Mouse (Mus musculus): ENCODE results near the gene Larp1. TPM values are rescaled to one million over a fixed set of nuclear protein-coding genes. Genes with fewer than 3 reads are reported as not detected.

Larp1 gene
- polyA plus RNA-seq, 1 experiment, result 46.0 TPM

DNA sequence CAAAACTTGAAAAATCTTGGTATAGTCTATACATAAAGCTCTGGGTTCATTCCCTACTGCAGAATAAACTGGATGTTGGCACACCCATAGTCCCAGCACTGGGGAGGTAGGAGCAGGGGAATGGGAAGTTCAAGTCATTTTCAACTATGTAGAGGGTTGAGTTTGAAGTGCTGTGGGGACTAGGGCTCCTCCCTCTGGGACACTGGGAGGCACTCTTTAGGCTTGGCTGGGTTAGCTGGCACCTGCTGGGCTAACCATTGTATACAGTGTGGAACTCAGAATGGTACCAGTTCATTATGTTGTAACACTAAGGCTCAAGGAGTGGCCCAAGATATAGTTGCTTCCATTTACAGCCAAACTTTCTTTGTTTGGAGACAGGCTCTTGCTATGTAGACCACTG, 33.0 kb upstream of the Larp1 start:
- Histone ChIP-seq H3K4me3 (ENCODE audit: insufficient read depth, low read length) (no peak overlapping the region), H3K27ac (ENCODE audit: insufficient read depth, low read length) (no peak overlapping the region), H3K4me1 (ENCODE audit: control insufficient read depth, insufficient read depth, low read length) (no peaks in the 10 kb centered on the region)
- TF ChIP-seq CTCF (IDR thresholded peaks at IDR 0.05; ENCODE audit: extremely low read depth, insufficient read depth, low read length) (no peak), POLR2A (IDR thresholded peaks at IDR 0.05; ENCODE audit: extremely low read depth, insufficient read depth, low read length) (no peak)

DNA sequence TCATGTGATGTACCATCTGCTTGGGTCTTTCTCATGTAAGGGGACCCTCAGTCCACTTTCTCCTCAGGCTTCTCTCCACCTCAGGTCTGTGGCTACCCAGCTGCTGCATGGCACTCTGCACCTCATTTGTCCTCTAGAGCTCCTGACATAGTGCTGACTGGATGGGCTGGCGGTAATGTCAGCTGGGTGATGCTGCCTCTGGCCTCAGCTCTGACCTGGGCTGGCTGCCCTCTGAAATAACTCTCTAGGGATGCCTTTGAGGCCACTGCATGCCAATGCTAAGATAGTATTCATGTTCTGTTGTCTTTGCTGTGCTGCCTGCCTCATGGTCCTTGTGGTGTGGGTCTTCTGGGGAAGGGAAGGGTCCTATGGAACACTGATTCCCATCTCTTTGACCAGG, 31.2 kb upstream of the Larp1 start:
- Histone ChIP-seq H3K27ac (ENCODE audit: insufficient read depth, low read length) (no peak overlapping the region), H3K4me3 (ENCODE audit: insufficient read depth, low read length) (no peak overlapping the region), H3K4me1 (ENCODE audit: control insufficient read depth, insufficient read depth, low read length) (no peaks in the 10 kb centered on the region)
- no peak for TF ChIP-seq CTCF (IDR thresholded peaks at IDR 0.05; ENCODE audit: extremely low read depth, insufficient read depth, low read length)

DNA sequence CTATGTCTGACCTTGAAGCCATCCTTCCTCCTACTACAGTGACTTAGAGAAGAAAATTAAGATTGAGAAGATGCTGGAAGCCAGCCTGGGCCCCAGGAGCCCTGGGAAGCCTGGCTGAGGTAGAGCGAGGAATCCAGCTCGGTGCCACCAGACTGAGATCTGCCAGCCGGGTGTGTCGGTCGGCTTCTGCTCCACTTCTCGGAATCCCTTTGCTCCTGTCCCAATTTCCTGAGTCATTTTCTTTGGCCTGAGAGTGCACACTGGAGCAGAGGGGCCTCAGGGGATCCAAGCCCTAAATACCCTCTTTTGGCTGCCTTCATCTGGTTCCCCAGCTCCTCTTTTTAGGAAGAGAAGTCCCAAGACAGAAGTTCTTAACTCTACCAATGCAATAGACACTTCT, 29.2 kb upstream of the Larp1 start:
- no peak for TF ChIP-seq CTCF (IDR thresholded peaks at IDR 0.05; ENCODE audit: extremely low read depth, insufficient read depth, low read length)
- TF ChIP-seq POLR2A (IDR thresholded peaks at IDR 0.05; ENCODE audit: extremely low read depth, insufficient read depth, low read length), result no peak
- peaks cover 2% of the 10 kb centered on the region; the same call in 1 of the 2 replicates for H3K4me1 ChIP-seq (ENCODE audit: control insufficient read depth, insufficient read depth, low read length)
- no peak overlapping the region for H3K4me3 ChIP-seq (ENCODE audit: insufficient read depth, low read length)
- H3K27ac ChIP-seq (ENCODE audit: insufficient read depth, low read length), result no peak overlapping the region

DNA sequence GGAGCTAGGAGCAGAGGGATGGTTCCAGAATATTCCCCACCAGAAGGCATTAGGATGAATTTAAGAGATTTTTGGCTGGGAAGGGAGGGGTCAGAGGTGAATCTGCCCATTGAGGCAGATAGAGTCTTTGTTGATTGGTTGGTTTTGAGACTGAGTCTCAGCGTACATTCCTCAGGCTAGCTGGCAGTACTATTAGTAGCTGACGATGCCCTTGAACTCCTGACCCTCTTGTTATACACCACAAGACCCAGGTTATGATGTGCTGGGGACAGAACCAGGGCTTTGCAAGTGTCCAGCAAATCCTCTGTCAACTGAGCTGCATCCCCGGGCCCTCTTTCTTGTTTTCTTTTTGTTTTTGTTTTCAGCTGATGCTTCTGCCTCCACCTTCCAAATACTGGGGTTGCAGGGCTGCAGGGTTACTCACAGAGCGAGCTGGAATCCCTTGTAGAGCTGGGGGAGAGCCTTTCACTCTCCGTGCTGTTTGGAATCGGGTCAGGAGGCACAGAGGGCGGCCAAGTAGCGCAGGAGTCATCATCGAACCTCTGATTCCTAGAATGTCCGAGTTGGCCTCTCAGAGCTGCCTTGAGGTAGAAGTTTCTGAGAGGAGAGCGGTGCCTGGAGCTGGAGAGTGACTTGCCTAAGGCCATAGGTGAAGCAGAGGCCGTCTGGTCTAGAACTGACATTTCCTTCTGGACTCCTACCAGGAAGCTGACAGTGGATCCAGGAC, 27.6 kb upstream of the Larp1 start:
- no peak for TF ChIP-seq CTCF (IDR thresholded peaks at IDR 0.05; ENCODE audit: extremely low read depth, insufficient read depth, low read length)
- Histone ChIP-seq H3K4me1 (ENCODE audit: control insufficient read depth, insufficient read depth, low read length) (peaks cover 2% of the 10 kb centered on the region; the same call in 1 of the 2 replicates), H3K27ac (ENCODE audit: insufficient read depth, low read length) (no peak overlapping the region), H3K4me3 (ENCODE audit: insufficient read depth, low read length) (no peak overlapping the region)

DNA sequence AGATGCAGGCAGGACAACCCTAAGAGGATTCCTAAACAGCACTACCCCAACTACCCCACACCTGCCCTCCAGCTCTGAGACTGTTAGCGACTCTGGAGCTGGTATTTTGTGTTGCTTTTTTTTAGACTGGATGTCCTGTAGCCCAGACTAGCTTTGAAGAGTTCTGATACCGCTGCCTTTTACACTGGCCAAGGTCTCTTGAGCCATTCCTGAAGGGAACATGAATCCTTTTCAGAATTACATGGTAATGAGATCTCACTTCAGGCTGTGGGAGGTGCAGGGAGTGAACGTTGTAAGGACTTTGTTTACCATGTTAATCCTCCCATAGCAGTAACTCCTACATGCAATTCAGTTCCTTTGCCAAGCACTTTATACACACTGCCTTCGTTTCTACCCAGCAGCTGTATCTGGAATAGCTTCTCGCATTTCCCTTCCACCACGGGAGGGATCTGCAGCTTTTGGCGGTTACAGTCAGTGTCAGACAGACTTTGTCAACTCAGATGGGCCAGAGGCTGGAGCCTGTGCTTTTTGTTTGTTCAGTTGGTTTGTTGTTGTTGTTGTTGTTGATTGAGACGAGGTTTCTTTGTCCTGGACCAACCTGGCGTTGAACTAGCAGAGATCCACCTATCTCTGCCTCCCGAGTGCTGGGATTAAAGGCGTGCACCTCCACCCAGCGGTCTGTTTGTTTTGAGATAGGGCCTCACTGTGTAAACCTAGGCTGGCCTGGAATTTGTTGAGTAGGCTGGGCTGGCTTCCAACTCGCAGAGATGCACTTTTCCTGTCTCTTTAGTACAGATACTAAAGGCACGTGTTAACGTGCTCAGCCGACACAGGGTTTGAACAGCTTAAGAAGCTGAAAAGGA, 25.2 kb upstream of the Larp1 start:
- Histone ChIP-seq H3K27ac (ENCODE audit: insufficient read depth, low read length) (no peak overlapping the region), H3K4me1 (ENCODE audit: control insufficient read depth, insufficient read depth, low read length) (peaks cover 2% of the 10 kb centered on the region; the same call in 1 of the 2 replicates), H3K4me3 (ENCODE audit: insufficient read depth, low read length) (no peak overlapping the region)
- TF ChIP-seq POLR2A (IDR thresholded peaks at IDR 0.05; ENCODE audit: extremely low read depth, insufficient read depth, low read length) (no peak), CTCF (IDR thresholded peaks at IDR 0.05; ENCODE audit: extremely low read depth, insufficient read depth, low read length) (no peak)

DNA sequence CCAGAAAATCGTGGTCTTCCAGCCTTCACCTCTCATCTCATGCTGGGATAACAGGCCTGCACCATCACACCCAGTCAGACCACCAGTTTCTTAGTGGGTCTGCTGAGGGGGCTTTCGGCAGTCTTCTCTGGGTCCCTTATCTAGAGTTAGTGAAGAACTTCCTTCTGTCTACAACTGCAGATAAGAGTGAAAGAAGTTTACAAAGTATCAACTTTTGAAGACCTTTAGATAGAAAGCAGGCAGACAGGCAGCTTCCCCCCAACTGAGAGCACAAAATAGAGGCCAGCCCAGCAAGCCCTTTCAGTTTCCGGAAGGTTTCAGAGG, 24.6 kb upstream of the Larp1 start:
- H3K4me3 ChIP-seq (ENCODE audit: insufficient read depth, low read length), result no peak overlapping the region
- no peak for TF ChIP-seq CTCF (IDR thresholded peaks at IDR 0.05; ENCODE audit: extremely low read depth, insufficient read depth, low read length)
- no peak for TF ChIP-seq POLR2A (IDR thresholded peaks at IDR 0.05; ENCODE audit: extremely low read depth, insufficient read depth, low read length)
- H3K27ac ChIP-seq (ENCODE audit: insufficient read depth, low read length), result no peak overlapping the region
- H3K4me1 ChIP-seq (ENCODE audit: control insufficient read depth, insufficient read depth, low read length), result peaks cover 2% of the 10 kb centered on the region; the same call in 1 of the 2 replicates

DNA sequence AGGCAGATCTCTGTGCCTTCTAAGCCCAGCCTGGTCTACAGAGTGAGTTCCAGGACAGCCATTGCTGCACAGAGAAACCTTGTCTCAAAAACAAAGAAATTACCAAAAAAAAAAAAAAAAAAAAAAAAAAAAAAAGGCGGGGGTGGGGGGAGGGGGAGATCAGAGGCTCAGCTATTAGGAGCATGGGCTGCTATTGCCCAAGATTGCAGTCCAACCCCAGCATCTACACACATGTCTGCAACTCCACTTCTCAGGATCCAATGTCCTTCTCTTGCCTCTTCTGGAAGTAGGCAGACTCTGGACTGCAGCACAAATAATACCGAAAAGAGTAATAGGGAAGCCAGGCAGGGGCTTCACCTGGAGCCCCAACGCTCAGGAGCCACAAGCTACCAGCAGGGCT, 23.4 kb upstream of the Larp1 start:
- Histone ChIP-seq H3K4me3 (ENCODE audit: insufficient read depth, low read length) (no peak overlapping the region), H3K4me1 (ENCODE audit: control insufficient read depth, insufficient read depth, low read length) (peaks cover 2% of the 10 kb centered on the region; the same call in 1 of the 2 replicates), H3K27ac (ENCODE audit: insufficient read depth, low read length) (no peak overlapping the region)
- TF ChIP-seq CTCF (IDR thresholded peaks at IDR 0.05; ENCODE audit: extremely low read depth, insufficient read depth, low read length) (no peak), POLR2A (IDR thresholded peaks at IDR 0.05; ENCODE audit: extremely low read depth, insufficient read depth, low read length) (no peak)

DNA sequence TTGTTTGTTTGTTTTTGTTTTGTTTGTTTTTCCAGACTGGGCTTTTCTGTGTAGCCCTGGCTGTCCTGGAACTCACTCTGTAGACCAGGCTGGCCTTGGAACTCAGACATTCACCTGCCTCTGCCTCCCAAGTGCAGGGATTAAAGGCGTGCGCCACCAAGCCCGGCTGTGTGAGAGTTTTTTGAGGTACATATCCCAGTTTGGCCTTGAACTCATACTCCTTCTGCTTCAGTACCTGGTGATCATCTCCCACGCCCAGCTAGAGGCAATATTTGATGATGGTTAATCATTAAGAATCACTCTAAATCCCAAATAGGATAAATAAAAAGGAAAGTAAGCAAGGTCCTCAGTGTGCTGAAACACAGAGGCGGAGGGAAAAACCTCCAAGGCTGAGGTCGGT, 22.8 kb upstream of the Larp1 start:
- H3K4me3 ChIP-seq (ENCODE audit: insufficient read depth, low read length), result no peak overlapping the region
- TF ChIP-seq CTCF (IDR thresholded peaks at IDR 0.05; ENCODE audit: extremely low read depth, insufficient read depth, low read length) (no peak), POLR2A (IDR thresholded peaks at IDR 0.05; ENCODE audit: extremely low read depth, insufficient read depth, low read length) (no peak)
- no peak overlapping the region for H3K27ac ChIP-seq (ENCODE audit: insufficient read depth, low read length)
- H3K4me1 ChIP-seq (ENCODE audit: control insufficient read depth, insufficient read depth, low read length), result peaks cover 2% of the 10 kb centered on the region; the same call in 1 of the 2 replicates

DNA sequence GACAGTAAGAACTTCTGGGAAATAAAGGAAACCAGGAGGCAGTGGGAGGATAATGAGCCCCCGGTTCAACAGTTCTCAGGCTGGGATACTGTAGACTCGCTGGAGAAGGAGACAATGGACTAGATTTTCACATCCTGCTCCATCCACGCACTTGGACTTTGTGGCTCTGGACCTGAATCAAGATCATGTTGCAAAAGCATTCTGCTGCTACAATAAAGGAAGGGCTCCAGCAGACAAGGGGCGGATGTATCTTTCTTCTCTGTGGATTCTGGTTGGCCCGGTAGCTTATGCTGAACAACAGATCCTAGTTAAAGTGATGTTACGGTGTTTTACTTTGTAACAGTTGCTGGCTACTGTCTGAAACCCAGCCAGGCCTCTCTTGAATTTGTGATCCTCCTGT, 22.4 kb upstream of the Larp1 start:
- Histone ChIP-seq H3K27ac (ENCODE audit: insufficient read depth, low read length) (no peak overlapping the region), H3K4me1 (ENCODE audit: control insufficient read depth, insufficient read depth, low read length) (peaks cover 2% of the 10 kb centered on the region; the same call in 1 of the 2 replicates), H3K4me3 (ENCODE audit: insufficient read depth, low read length) (no peak overlapping the region)
- TF ChIP-seq POLR2A (IDR thresholded peaks at IDR 0.05; ENCODE audit: extremely low read depth, insufficient read depth, low read length), result no peak
- TF ChIP-seq CTCF (IDR thresholded peaks at IDR 0.05; ENCODE audit: extremely low read depth, insufficient read depth, low read length), result no peak

DNA sequence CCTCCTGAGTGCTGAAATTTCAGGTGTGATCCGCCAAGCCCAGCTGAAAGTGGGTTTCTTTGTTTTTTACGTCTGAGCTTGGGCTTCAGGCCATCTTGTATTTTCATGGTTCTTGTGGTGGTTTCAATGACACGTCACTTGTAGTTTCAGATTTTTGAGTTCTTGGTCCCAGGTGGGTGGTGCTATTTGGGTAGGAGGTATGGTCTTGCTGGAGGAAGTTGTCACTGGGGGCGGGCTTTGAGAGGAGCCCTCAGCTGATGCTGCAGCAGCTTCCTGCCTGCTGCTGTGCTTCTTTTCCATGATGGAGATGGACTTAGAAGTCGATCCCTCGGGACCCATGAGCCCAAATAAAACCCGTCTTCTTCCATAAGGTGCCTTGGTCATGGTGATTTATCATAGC, 22.0 kb upstream of the Larp1 start:
- H3K4me1 ChIP-seq (ENCODE audit: control insufficient read depth, insufficient read depth, low read length), result peaks cover 2% of the 10 kb centered on the region; the same call in 1 of the 2 replicates
- H3K4me3 ChIP-seq (ENCODE audit: insufficient read depth, low read length), result no peak overlapping the region
- no peak overlapping the region for H3K27ac ChIP-seq (ENCODE audit: insufficient read depth, low read length)
- TF ChIP-seq POLR2A (IDR thresholded peaks at IDR 0.05; ENCODE audit: extremely low read depth, insufficient read depth, low read length), result no peak
- no peak for TF ChIP-seq CTCF (IDR thresholded peaks at IDR 0.05; ENCODE audit: extremely low read depth, insufficient read depth, low read length)

All from cortical plate, adult 2 months (tissue).